17 mouse cellular contexts compared by ENCODE assay signal in genomic region chr11:36635082-36635481, GRCm38 (mm10).
DNase-seq lines count a peak whose midpoint lies in the region; ATAC-seq and TF ChIP-seq lines count a peak whose summit lies in the region.
"Had no signal": no experiment of that assay in that cellular context is flagged by ENCODE, and none has a peak within 500 bp of the region (broad histone marks: within the 10 kb centered on the region; RNA-seq: fewer than 3 reads in every experiment).

No protein-coding gene starts in this region.

- H3K9ac ChIP-seq in forebrain, embryonic 16.5 days (replicated peaks; ENCODE audit: low read depth, low read length), result no peak overlapping the region
- no peak overlapping the region for H3K9ac ChIP-seq in forebrain, embryonic 11.5 days (ENCODE audit: low read length)
- no peak overlapping the region for H3K9ac ChIP-seq in heart, postnatal 0 days (replicated peaks; ENCODE audit: low read depth, low read length)
- H3K9ac ChIP-seq in neural tube, embryonic 13.5 days, result no peak overlapping the region
- H3K9ac ChIP-seq in neural tube, embryonic 15.5 days (replicated peaks), result no peak overlapping the region
- H3K9ac ChIP-seq: liver, embryonic 14.5 days; stomach, embryonic 15.5 days had no signal

- H3K36me3 ChIP-seq in forebrain, embryonic 16.5 days (ENCODE audit: control insufficient read depth, insufficient read depth), result no peaks in the 10 kb centered on the region
- no peaks in the 10 kb centered on the region for H3K36me3 ChIP-seq in forebrain, embryonic 11.5 days (ENCODE audit: control insufficient read depth, insufficient read depth, low read length)
- no peaks in the 10 kb centered on the region for H3K36me3 ChIP-seq in heart, postnatal 0 days (replicated peaks; ENCODE audit: control insufficient read depth, insufficient read depth, low read length)
- no peaks in the 10 kb centered on the region for H3K36me3 ChIP-seq in neural tube, embryonic 13.5 days
- no peaks in the 10 kb centered on the region for H3K36me3 ChIP-seq in neural tube, embryonic 15.5 days
- H3K36me3 ChIP-seq: G1E; stomach, embryonic 15.5 days had no signal

- 20% methylated on average over 6 of the region's 6 CpGs for WGBS in forebrain, embryonic 16.5 days
- 54% methylated on average over 6 of the region's 6 CpGs for WGBS in forebrain, embryonic 11.5 days
- WGBS in heart, postnatal 0 days, result 7% methylated on average over 6 of the region's 6 CpGs
- WGBS in neural tube, embryonic 13.5 days, result 33% methylated on average over 6 of the region's 6 CpGs
- 34% methylated on average over 6 of the region's 6 CpGs for WGBS in neural tube, embryonic 15.5 days

- H3K27ac ChIP-seq in forebrain, embryonic 16.5 days (ENCODE audit: low read length), result no peak overlapping the region
- H3K27ac ChIP-seq in forebrain, embryonic 11.5 days (ENCODE audit: low read depth, low read length), result no peak overlapping the region
- no peak overlapping the region for H3K27ac ChIP-seq in heart, postnatal 0 days (ENCODE audit: low read depth)
- peak overlapping the region; percentile 46; the same call in 1 of the 2 replicates for H3K27ac ChIP-seq in neural tube, embryonic 13.5 days (replicated peaks)
- H3K27ac ChIP-seq in neural tube, embryonic 15.5 days (replicated peaks), result no peak overlapping the region
- H3K27ac ChIP-seq: liver, embryonic 14.5 days; stomach, embryonic 15.5 days had no signal

- H3K9me3 ChIP-seq in forebrain, embryonic 16.5 days (ENCODE audit: control insufficient read depth, low read length), result no peaks in the 10 kb centered on the region
- H3K9me3 ChIP-seq in forebrain, embryonic 11.5 days (ENCODE audit: control insufficient read depth, low read length), result no peaks in the 10 kb centered on the region
- H3K9me3 ChIP-seq in heart, postnatal 0 days (replicated peaks; ENCODE audit: control insufficient read depth, low read length), result no peaks in the 10 kb centered on the region
- no peaks in the 10 kb centered on the region for H3K9me3 ChIP-seq in neural tube, embryonic 13.5 days
- no peaks in the 10 kb centered on the region for H3K9me3 ChIP-seq in neural tube, embryonic 15.5 days (replicated peaks)
- H3K9me3 ChIP-seq: stomach, embryonic 15.5 days had no signal

- no peak overlapping the region for H3K4me3 ChIP-seq in forebrain, embryonic 16.5 days (replicated peaks; ENCODE audit: low read length)
- no peak overlapping the region for H3K4me3 ChIP-seq in forebrain, embryonic 11.5 days (ENCODE audit: low read depth, low read length)
- no peak overlapping the region for H3K4me3 ChIP-seq in heart, postnatal 0 days (ENCODE audit: low read depth, low read length)
- no peak overlapping the region for H3K4me3 ChIP-seq in neural tube, embryonic 13.5 days
- no peak overlapping the region for H3K4me3 ChIP-seq in neural tube, embryonic 15.5 days (replicated peaks)
- H3K4me3 ChIP-seq: stomach, embryonic 15.5 days had no signal

- no peak for DNase-seq in forebrain, embryonic 11.5 days (ENCODE audit: low spot score)
- DNase-seq in heart, postnatal 0 days (ENCODE audit: low spot score), result peak; percentile 34
- DNase-seq in heart, adult 9 months (ENCODE audit: low spot score in 2 of 2), result no peak
- no peak for DNase-seq in neural tube, embryonic 10.5 days (ENCODE audit: extremely low spot score, low spot score)
- DNase-seq in right cerebral cortex, postnatal 10 days (ENCODE audit: low spot score in 2 of 2), result no peak
- DNase-seq: cerebellum, adult 9-10 months; gastrocnemius, postnatal 14 days; kidney, adult 11 months; kidney, postnatal 25 days; left cerebral cortex, postnatal 4 days; thymus, postnatal 36 days had no signal

- no peak for TF ChIP-seq CTCF in heart, postnatal 0 days (IDR thresholded peaks at IDR 0.05; ENCODE audit: low read depth)

- ATAC-seq in forebrain, embryonic 16.5 days, result peak; percentile 47; the same call in 1 of the 2 replicates
- no peak for ATAC-seq in forebrain, embryonic 11.5 days (replicated peaks; ENCODE audit: low FRiP score)
- ATAC-seq in heart, postnatal 0 days (ENCODE audit: insufficient read depth, low read depth), result no peak
- no peak for ATAC-seq in neural tube, embryonic 13.5 days (ENCODE audit: low read depth)
- ATAC-seq in neural tube, embryonic 15.5 days (ENCODE audit: low FRiP score), result no peak

- peaks cover 5% of the 10 kb centered on the region for H3K4me1 ChIP-seq in forebrain, embryonic 16.5 days (replicated peaks; ENCODE audit: control insufficient read depth, insufficient read depth, low read length)
- H3K4me1 ChIP-seq in forebrain, embryonic 11.5 days (replicated peaks; ENCODE audit: control insufficient read depth, insufficient read depth, low read length), result peaks cover 3% of the 10 kb centered on the region; the same call in 1 of the 2 replicates
- H3K4me1 ChIP-seq in heart, postnatal 0 days (ENCODE audit: control insufficient read depth, insufficient read depth), result peaks cover 6% of the 10 kb centered on the region; the same call in 1 of the 2 replicates
- peaks cover 29% of the 10 kb centered on the region for H3K4me1 ChIP-seq in neural tube, embryonic 13.5 days (replicated peaks)
- peaks cover 18% of the 10 kb centered on the region for H3K4me1 ChIP-seq in neural tube, embryonic 15.5 days
- H3K4me1 ChIP-seq: stomach, embryonic 15.5 days had no signal

- no peaks in the 10 kb centered on the region for H3K27me3 ChIP-seq in forebrain, embryonic 16.5 days (replicated peaks; ENCODE audit: control insufficient read depth, insufficient read depth, low read length)
- no peaks in the 10 kb centered on the region for H3K27me3 ChIP-seq in forebrain, embryonic 11.5 days (ENCODE audit: control insufficient read depth, insufficient read depth, low read length)
- H3K27me3 ChIP-seq in heart, postnatal 0 days (ENCODE audit: control insufficient read depth, insufficient read depth, low read length), result no peaks in the 10 kb centered on the region
- H3K27me3 ChIP-seq in neural tube, embryonic 13.5 days, result no peaks in the 10 kb centered on the region
- no peaks in the 10 kb centered on the region for H3K27me3 ChIP-seq in neural tube, embryonic 15.5 days (replicated peaks)
- H3K27me3 ChIP-seq: stomach, embryonic 15.5 days had no signal

- no peak for TF ChIP-seq EP300 in heart, postnatal 0 days (IDR thresholded peaks at IDR 0.05; ENCODE audit: low read depth)

- H3K4me2 ChIP-seq in forebrain, embryonic 16.5 days (ENCODE audit: low read length), result no peak overlapping the region; the same call in 1 of the 2 replicates
- H3K4me2 ChIP-seq in forebrain, embryonic 11.5 days (ENCODE audit: low read depth, low read length, severe bottlenecking), result no peak overlapping the region
- peak overlapping the region; percentile 24 for H3K4me2 ChIP-seq in heart, postnatal 0 days (ENCODE audit: low read depth, low read length)
- H3K4me2 ChIP-seq in neural tube, embryonic 13.5 days, result peak overlapping the region; percentile 15; the same call in 1 of the 2 replicates
- 0 out of 2 replicates have a peak overlapping the region, but pooled peaks have one; percentile 5 for H3K4me2 ChIP-seq in neural tube, embryonic 15.5 days
- H3K4me2 ChIP-seq: stomach, embryonic 15.5 days had no signal

Comparison
In these comparisons a context has a peak if more than half of its experiments do, and no peak if none do; other contexts are left out.
1. H3K4me2 ChIP-seq: peak in heart, postnatal 0 days (single experiment), neural tube, embryonic 13.5 days (single experiment) and neural tube, embryonic 15.5 days (single experiment); none in forebrain, embryonic 16.5 days (single experiment) and forebrain, embryonic 11.5 days (single experiment).